Mouse (Mus musculus): ENCODE data around the gene Fzd5. TPM values are rescaled to one million over a fixed set of nuclear protein-coding genes. Genes with fewer than 3 reads are reported as not detected.

Gene Fzd5
- polyA plus RNA-seq, 1 experiment from 2014 or later, result 0.26 TPM

Other genes starting within 250 kb of the Fzd5 start
- 25.4 and 27.5 TPM in 2 replicates for gene Creb1, start 205.1 kb downstream of the Fzd5 start, polyA plus RNA-seq (2015; fragmentation: Nextera tagmentation; extraction: Ambion mirVana)
- gene Mettl21a, start 120.5 kb downstream of the Fzd5 start, polyA plus RNA-seq (2015; fragmentation: Nextera tagmentation; extraction: Ambion mirVana), result 17.7 and 18.8 TPM in 2 replicates
- gene Ccnyl1, start 47.3 kb downstream of the Fzd5 start, polyA plus RNA-seq (2015; fragmentation: Nextera tagmentation; extraction: Ambion mirVana), result 3.7 and 3.9 TPM in 2 replicates
- 10.8 and 12.0 TPM in 2 replicates for gene Plekhm3, start 219.1 kb upstream of the Fzd5 start, polyA plus RNA-seq (2015; fragmentation: Nextera tagmentation; extraction: Ambion mirVana)